Mouse (Mus musculus) neutrophil, adult 5-6 weeks (primary cell): ENCODE results near the gene Clcnkb. TPM values are rescaled to one million over a fixed set of nuclear protein-coding genes. Genes with fewer than 3 reads are reported as not detected.
A peak's percentile ranks its signal among the peaks of the same experiment; 100 is the strongest.

Experiments used
- ATAC-seq: fragments of 151-379, 151-347 bp; 2 replicates; pipeline ENCODE4 v1.8.0; 2017; ENCODE audit warnings: mild to moderate bottlenecking, moderate TSS enrichment; ENCODE audit not compliant: insufficient number of reproducible peaks, poor library complexity, low FRiP score, severe bottlenecking; ENCODE audit errors: extremely low read depth
- total RNA-seq: library from RNA; stranded (forward); fragments of 200-1000 nt; gene quantifications from 2 replicates; pipeline ENCODE4 v1.2.3, GENCODE M21; 2017

Clcnkb gene
- total RNA-seq, 1 experiment from 2014 or later = not detected

GRCm38 (mm10) chr4:141411430-141411992, 4.3 kb downstream of the Clcnkb start:
- no peak for ATAC-seq

- no peak for ATAC-seq
Observed at GRCm38 (mm10) chr4:141408577-141408976, 7.2 kb downstream of the Clcnkb start.

GRCm38 (mm10) chr4:141406516-141407299, 9.1 kb downstream of the Clcnkb start:
- ATAC-seq = 0 out of 2 replicates have a peak, but pooled peaks have one; percentile 18

GRCm38 (mm10) chr4:141405314-141405622, 10.5 kb downstream of the Clcnkb start:
- ATAC-seq = no peak

- peak; percentile 76 for ATAC-seq
Observed at GRCm38 (mm10) chr4:141404518-141405313, 11.1 kb downstream of the Clcnkb start.

GRCm38 (mm10) chr4:141400171-141400570, 15.6 kb downstream of the Clcnkb start:
- ATAC-seq = no peak

- no peak for ATAC-seq
Observed at GRCm38 (mm10) chr4:141398545-141398944, 17.3 kb downstream of the Clcnkb start, which contains the start of gene Clcnka. Gene Clcnka (minus strand): TSS chr4:141398724.

GRCm38 (mm10) chr4:141397861-141398260, 18.0 kb downstream of the Clcnkb start:
- no peak for ATAC-seq

GRCm38 (mm10) chr4:141394751-141395150, 21.1 kb downstream of the Clcnkb start:
- ATAC-seq = no peak

GRCm38 (mm10) chr4:141391293-141391692, 24.5 kb downstream of the Clcnkb start:
- ATAC-seq = no peak

GRCm38 (mm10) chr4:141389366-141390150, 26.3 kb downstream of the Clcnkb start:
- no peak for ATAC-seq

- no peak for ATAC-seq
Observed at GRCm38 (mm10) chr4:141387933-141388332, 27.9 kb downstream of the Clcnkb start.

GRCm38 (mm10) chr4:141387093-141387784, 28.6 kb downstream of the Clcnkb start:
- ATAC-seq = peak; percentile 45; the same call in 1 of the 2 replicates

- no peak for ATAC-seq
Observed at GRCm38 (mm10) chr4:141386150-141386549, 29.7 kb downstream of the Clcnkb start.

- peak; percentile 50 for ATAC-seq
Observed at GRCm38 (mm10) chr4:141385275-141385674, 30.5 kb downstream of the Clcnkb start.

GRCm38 (mm10) chr4:141382406-141382805, 33.4 kb downstream of the Clcnkb start:
- no peak for ATAC-seq

GRCm38 (mm10) chr4:141379674-141380073, 36.1 kb downstream of the Clcnkb start:
- ATAC-seq = no peak

- ATAC-seq = no peak
Observed at GRCm38 (mm10) chr4:141372426-141372825, 43.4 kb downstream of the Clcnkb start.
